21 mouse cellular contexts compared by ENCODE assay signal in the genomic region with DNA sequence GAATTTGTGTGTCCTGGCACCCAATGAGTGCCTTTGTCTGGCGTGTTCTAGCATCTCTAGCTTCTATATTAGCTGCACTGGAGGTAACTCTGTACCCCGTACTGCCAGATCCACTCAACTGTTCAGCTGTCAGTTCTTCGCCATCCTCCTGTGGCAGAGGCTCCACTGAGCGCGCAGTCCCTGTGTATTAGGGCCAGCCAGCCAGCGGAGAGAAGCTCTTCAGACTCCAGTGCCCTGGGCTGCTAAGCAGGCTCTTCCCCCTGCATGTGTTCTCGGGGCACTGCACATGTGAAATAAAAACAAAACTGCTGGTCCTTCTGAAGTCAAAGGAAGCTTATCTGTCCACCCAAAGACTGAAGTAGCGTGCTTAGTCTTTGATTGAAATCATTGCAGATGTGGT. TPM values are rescaled to one million over a fixed set of nuclear protein-coding genes. Genes with fewer than 3 reads are reported as not detected.
DNase-seq lines count a peak whose midpoint lies in the region; ATAC-seq and TF ChIP-seq lines count a peak whose summit lies in the region.
"Had no signal": no experiment of that assay in that cellular context is flagged by ENCODE, and none has a peak within 500 bp of the region (broad histone marks: within the 10 kb centered on the region; RNA-seq: fewer than 3 reads in every experiment).

No protein-coding gene starts in this region.

- TF ChIP-seq EP300 in liver, postnatal 0 days (IDR thresholded peaks at IDR 0.05; ENCODE audit: low read depth), result no peak

- peaks cover 6% of the 10 kb centered on the region for H3K4me1 ChIP-seq in forebrain, embryonic 14.5 days (ENCODE audit: control insufficient read depth, insufficient read depth, low read length)
- H3K4me1 ChIP-seq in forebrain, embryonic 13.5 days, result peaks cover 17% of the 10 kb centered on the region
- peaks cover 62% of the 10 kb centered on the region for H3K4me1 ChIP-seq in liver, embryonic 13.5 days (replicated peaks)
- peaks cover 3% of the 10 kb centered on the region; the same call in 1 of the 2 replicates for H3K4me1 ChIP-seq in liver, postnatal 0 days (ENCODE audit: insufficient read depth)
- peaks cover 11% of the 10 kb centered on the region for H3K4me1 ChIP-seq in midbrain, embryonic 16.5 days (ENCODE audit: control insufficient read depth, insufficient read depth, low read length)
- H3K4me1 ChIP-seq: embryonic facial prominence, embryonic 13.5 days had no signal

- DNase-seq in forebrain, embryonic 14.5 days (ENCODE audit: low spot score), result peak; percentile 29
- DNase-seq in liver, embryonic 13.5 days, result no peak
- no peak for DNase-seq in liver, postnatal 0 days
- no peak for DNase-seq in layer of hippocampus, adult 18-20 months (ENCODE audit: low spot score in 2 of 2)
- DNase-seq in kidney, postnatal 14 days, result no peak
- DNase-seq: cerebellum, adult 8-10 months; gastrocnemius, postnatal 36 days; kidney, postnatal 10 days; lung, embryonic 14.5 days; lung, postnatal 36 days had no signal

- no peaks in the 10 kb centered on the region for H3K9me3 ChIP-seq in forebrain, embryonic 14.5 days (replicated peaks; ENCODE audit: control insufficient read depth, low read length)
- no peaks in the 10 kb centered on the region for H3K9me3 ChIP-seq in forebrain, embryonic 13.5 days (replicated peaks)
- no peaks in the 10 kb centered on the region for H3K9me3 ChIP-seq in liver, embryonic 13.5 days (replicated peaks)
- no peaks in the 10 kb centered on the region for H3K9me3 ChIP-seq in liver, postnatal 0 days (ENCODE audit: low read length)
- no peaks in the 10 kb centered on the region for H3K9me3 ChIP-seq in midbrain, embryonic 16.5 days (replicated peaks; ENCODE audit: control insufficient read depth, low read length, poor library complexity, severe bottlenecking)
- H3K9me3 ChIP-seq: embryonic facial prominence, embryonic 13.5 days; hindbrain, embryonic 12.5 days had no signal

- no peak overlapping the region for H3K27ac ChIP-seq in forebrain, embryonic 14.5 days (ENCODE audit: low read depth, low read length)
- no peak overlapping the region for H3K27ac ChIP-seq in forebrain, embryonic 13.5 days
- 0 out of 2 replicates have a peak overlapping the region, but pooled peaks have one; percentile 11 for H3K27ac ChIP-seq in liver, embryonic 13.5 days
- H3K27ac ChIP-seq in liver, postnatal 0 days (ENCODE audit: low read depth), result no peak overlapping the region
- 0 out of 2 replicates have a peak overlapping the region, but pooled peaks have one; percentile 25 for H3K27ac ChIP-seq in midbrain, embryonic 16.5 days (ENCODE audit: low read length)
- H3K27ac ChIP-seq: embryonic facial prominence, embryonic 13.5 days; hindbrain, embryonic 12.5 days had no signal

- no peak for TF ChIP-seq CTCF in liver, postnatal 0 days (IDR thresholded peaks at IDR 0.05; ENCODE audit: low read depth)

- H3K4me3 ChIP-seq in forebrain, embryonic 14.5 days (ENCODE audit: low read depth, low read length), result no peak overlapping the region
- no peak overlapping the region for H3K4me3 ChIP-seq in forebrain, embryonic 13.5 days
- H3K4me3 ChIP-seq in liver, embryonic 13.5 days (replicated peaks), result no peak overlapping the region
- no peak overlapping the region for H3K4me3 ChIP-seq in liver, postnatal 0 days (ENCODE audit: low read depth, low read length)
- H3K4me3 ChIP-seq in midbrain, embryonic 16.5 days (ENCODE audit: low read depth, low read length), result no peak overlapping the region
- H3K4me3 ChIP-seq: embryonic facial prominence, embryonic 13.5 days; hindbrain, embryonic 12.5 days had no signal

- ATAC-seq in forebrain, embryonic 14.5 days, result no peak
- no peak; the same call in 1 of the 2 replicates for ATAC-seq in forebrain, embryonic 13.5 days
- no peak for ATAC-seq in liver, embryonic 13.5 days (ENCODE audit: low read depth)
- ATAC-seq in liver, postnatal 0 days, result no peak
- 0 out of 2 replicates have a peak, but pooled peaks have one; percentile 7 for ATAC-seq in megakaryocyte-erythroid progenitor cell, adult 5-6 weeks (replicated peaks; ENCODE audit: low FRiP score, low TSS enrichment, poor library complexity, severe bottlenecking)
- no peak for ATAC-seq in midbrain, embryonic 16.5 days
- ATAC-seq: intestine, postnatal 0 days had no signal

- no peaks in the 10 kb centered on the region for H3K36me3 ChIP-seq in forebrain, embryonic 14.5 days (ENCODE audit: control insufficient read depth, insufficient read depth, low read length)
- H3K36me3 ChIP-seq in forebrain, embryonic 13.5 days (ENCODE audit: poor library complexity, severe bottlenecking), result no peaks in the 10 kb centered on the region
- H3K36me3 ChIP-seq in liver, embryonic 13.5 days, result peaks cover 99% of the 10 kb centered on the region
- H3K36me3 ChIP-seq in liver, postnatal 0 days (replicated peaks; ENCODE audit: insufficient read depth, low read length), result peaks cover 77% of the 10 kb centered on the region
- H3K36me3 ChIP-seq in midbrain, embryonic 16.5 days (ENCODE audit: control insufficient read depth, insufficient read depth, low read length), result no peaks in the 10 kb centered on the region
- H3K36me3 ChIP-seq: embryonic facial prominence, embryonic 13.5 days; hindbrain, embryonic 12.5 days had no signal

- H3K9ac ChIP-seq in forebrain, embryonic 14.5 days (ENCODE audit: low read length), result no peak overlapping the region
- no peak overlapping the region for H3K9ac ChIP-seq in forebrain, embryonic 13.5 days
- no peak overlapping the region for H3K9ac ChIP-seq in liver, embryonic 13.5 days
- H3K9ac ChIP-seq in liver, postnatal 0 days (replicated peaks), result no peak overlapping the region
- no peak overlapping the region for H3K9ac ChIP-seq in midbrain, embryonic 16.5 days (ENCODE audit: low read depth, low read length)
- H3K9ac ChIP-seq: embryonic facial prominence, embryonic 13.5 days; hindbrain, embryonic 12.5 days; lung, embryonic 14.5 days had no signal

- 44% methylated on average over 8 of the region's 8 CpGs for WGBS in forebrain, embryonic 14.5 days
- WGBS in forebrain, embryonic 13.5 days, result 42% methylated on average over 8 of the region's 8 CpGs
- WGBS in liver, embryonic 13.5 days (ENCODE audit: insufficient replicate concordance), result 77% methylated on average over 8 of the region's 8 CpGs
- 81% methylated on average over 8 of the region's 8 CpGs for WGBS in liver, postnatal 0 days (ENCODE audit: insufficient replicate concordance)
- WGBS in midbrain, embryonic 16.5 days, result 31% methylated on average over 8 of the region's 8 CpGs

- no peak overlapping the region for H3K4me2 ChIP-seq in forebrain, embryonic 14.5 days (ENCODE audit: low read length)
- H3K4me2 ChIP-seq in forebrain, embryonic 13.5 days, result no peak overlapping the region
- no peak overlapping the region for H3K4me2 ChIP-seq in liver, embryonic 13.5 days
- H3K4me2 ChIP-seq in liver, postnatal 0 days (ENCODE audit: low read depth, low read length), result no peak overlapping the region
- no peak overlapping the region for H3K4me2 ChIP-seq in midbrain, embryonic 16.5 days (ENCODE audit: low read length)
- H3K4me2 ChIP-seq: embryonic facial prominence, embryonic 13.5 days; hindbrain, embryonic 12.5 days; lung, embryonic 14.5 days had no signal

- H3K27me3 ChIP-seq in forebrain, embryonic 14.5 days (replicated peaks; ENCODE audit: control insufficient read depth, insufficient read depth, low read length), result peaks cover 3% of the 10 kb centered on the region; the same call in 1 of the 2 replicates
- H3K27me3 ChIP-seq in forebrain, embryonic 13.5 days, result peaks cover 3% of the 10 kb centered on the region
- no peaks in the 10 kb centered on the region for H3K27me3 ChIP-seq in liver, embryonic 13.5 days
- H3K27me3 ChIP-seq in liver, postnatal 0 days (ENCODE audit: insufficient read depth, low read length), result no peaks in the 10 kb centered on the region
- H3K27me3 ChIP-seq in midbrain, embryonic 16.5 days (ENCODE audit: control insufficient read depth, insufficient read depth, low read depth, low read length), result no peaks in the 10 kb centered on the region

RNA-seq across cellular contexts. Expression of a gene that starts 19.4 kb away (rescaled TPM):
- polyA plus RNA-seq in forebrain, embryonic 14.5 days (2014; fragmentation: Nextera tagmentation; extraction: Ambion mirVana), result 30.2 TPM in 2 replicates
- polyA plus RNA-seq in forebrain, embryonic 13.5 days (2015; fragmentation: Nextera tagmentation; extraction: Ambion mirVana), result 19.8 and 23.3 TPM in 2 replicates
- polyA plus RNA-seq in liver, embryonic 13.5 days (2015; fragmentation: Nextera tagmentation; extraction: Ambion mirVana), result 156 and 167 TPM in 2 replicates
- polyA plus RNA-seq in liver, postnatal 0 days (2015; fragmentation: Nextera tagmentation; extraction: Ambion mirVana), result 58.8 and 63.7 TPM in 2 replicates
- total RNA-seq in megakaryocyte-erythroid progenitor cell, adult 5-6 weeks (2014; fragmentation: Nextera tagmentation), result 386 and 431 TPM in 2 replicates
- total RNA-seq in megakaryocyte-erythroid progenitor cell, adult 5-6 weeks (2017), result 391 and 392 TPM in 2 replicates
- polyA plus RNA-seq in midbrain, embryonic 16.5 days (2015; fragmentation: Nextera tagmentation; extraction: Ambion mirVana), result 25.5 and 29.0 TPM in 2 replicates
- 10 to 100 TPM; 19.0 to 19.8 TPM for total RNA-seq in layer of hippocampus, adult 18-20 months (2021)
- polyA plus RNA-seq: C2C12 had no signal

RNA-seq across cellular contexts. Expression of a gene that starts 50.3 kb away (rescaled TPM):
- polyA plus RNA-seq in forebrain, embryonic 14.5 days (2014; fragmentation: Nextera tagmentation; extraction: Ambion mirVana), result 56.5 and 66.2 TPM in 2 replicates
- 60.2 and 60.6 TPM in 2 replicates for polyA plus RNA-seq in forebrain, embryonic 13.5 days (2015; fragmentation: Nextera tagmentation; extraction: Ambion mirVana)
- 50.2 and 61.5 TPM in 2 replicates for polyA plus RNA-seq in liver, embryonic 13.5 days (2015; fragmentation: Nextera tagmentation; extraction: Ambion mirVana)
- 41.6 and 41.9 TPM in 2 replicates for polyA plus RNA-seq in liver, postnatal 0 days (2015; fragmentation: Nextera tagmentation; extraction: Ambion mirVana)
- 79.6 and 89.2 TPM in 2 replicates for total RNA-seq in megakaryocyte-erythroid progenitor cell, adult 5-6 weeks (2014; fragmentation: Nextera tagmentation)
- 90.6 and 102 TPM in 2 replicates for total RNA-seq in megakaryocyte-erythroid progenitor cell, adult 5-6 weeks (2017)
- polyA plus RNA-seq in midbrain, embryonic 16.5 days (2015; fragmentation: Nextera tagmentation; extraction: Ambion mirVana), result 84.0 and 86.3 TPM in 2 replicates
- total RNA-seq in layer of hippocampus, adult 18-20 months (2021), result 10 to 100 TPM; 43.3 to 46.4 TPM

RNA-seq across cellular contexts. Expression of a gene that starts 50.9 kb away (rescaled TPM):
- polyA plus RNA-seq in forebrain, embryonic 14.5 days (2014; fragmentation: Nextera tagmentation; extraction: Ambion mirVana), result 0.67 and 1.8 TPM in 2 replicates
- polyA plus RNA-seq in forebrain, embryonic 13.5 days (2015; fragmentation: Nextera tagmentation; extraction: Ambion mirVana), result 1.7 and 1.8 TPM in 2 replicates
- 0.99 and 1.3 TPM in 2 replicates for polyA plus RNA-seq in liver, embryonic 13.5 days (2015; fragmentation: Nextera tagmentation; extraction: Ambion mirVana)
- 1.0 and 1.5 TPM in 2 replicates for polyA plus RNA-seq in liver, postnatal 0 days (2015; fragmentation: Nextera tagmentation; extraction: Ambion mirVana)
- not detected in 2 replicates for total RNA-seq in megakaryocyte-erythroid progenitor cell, adult 5-6 weeks (2014; fragmentation: Nextera tagmentation)
- total RNA-seq in megakaryocyte-erythroid progenitor cell, adult 5-6 weeks (2017), result 0.52 TPM in 1 of 2 replicates, not detected in the other
- 2.3 and 2.9 TPM in 2 replicates for polyA plus RNA-seq in midbrain, embryonic 16.5 days (2015; fragmentation: Nextera tagmentation; extraction: Ambion mirVana)
- not detected for total RNA-seq in layer of hippocampus, adult 18-20 months (2021)
- total RNA-seq: adrenal gland, adult 18-20 months; gastrocnemius, postnatal 36 days; left cerebral cortex, postnatal 25 days had no signal
- polyA plus RNA-seq: cortical plate, adult 2 months; spleen, adult 2 months had no signal

Comparison
In these comparisons a context has a peak if more than half of its experiments do, and no peak if none do; other contexts are left out.
1. H3K27ac ChIP-seq: peak in liver, embryonic 13.5 days (single experiment) and midbrain, embryonic 16.5 days (single experiment); none in forebrain, embryonic 14.5 days (single experiment), forebrain, embryonic 13.5 days (single experiment) and liver, postnatal 0 days (single experiment).